Mouse (Mus musculus) liver, embryonic 16.5 days (tissue): Measurements from ENCODE around the gene Pex11a. TPM values are rescaled to one million over a fixed set of nuclear protein-coding genes. Genes with fewer than 3 reads are reported as not detected.

ENCODE experiments used
- ATAC-seq: fragments of 200-750 bp; cut with Nextera tagmentation; 2 replicates; pipeline ENCODE4 v1.8.0; 2017; ENCODE audit warnings: low read depth, mild to moderate bottlenecking, moderate number of reproducible peaks, moderate library complexity
- H3K27ac ChIP-seq: fragments of 300-500 bp; sonication (generic); 2 replicates; pipeline ENCODE4 v1.5.1; 2014; ENCODE audit warnings: mild to moderate bottlenecking, low read length
- H3K27me3 ChIP-seq: fragments of 300-500 bp; sonication (generic); 2 replicates; pipeline ENCODE4 v1.6.1; 2014; ENCODE audit warnings: low read depth, low read length, mixed read lengths; ENCODE audit not compliant: control insufficient read depth, insufficient read depth
- H3K36me3 ChIP-seq: fragments of 300-500 bp; sonication (generic); 2 replicates; pipeline ENCODE4 v1.6.1; 2014; ENCODE audit warnings: mild to moderate bottlenecking; ENCODE audit not compliant: control insufficient read depth, insufficient read depth
- H3K4me1 ChIP-seq: fragments of 300-500 bp; sonication (generic); 2 replicates; pipeline ENCODE4 v1.6.1; 2014; ENCODE audit warnings: low read depth, low read length, mixed read lengths; ENCODE audit not compliant: control insufficient read depth
- H3K4me2 ChIP-seq: fragments of 300-500 bp; sonication (generic); 2 replicates; pipeline ENCODE4 v1.6.1; 2014; ENCODE audit warnings: low read depth, low read length, mixed read lengths
- H3K4me3 ChIP-seq: fragments of 300-500 bp; sonication (generic); 2 replicates; pipeline ENCODE4 v1.5.1; 2014; ENCODE audit warnings: low read depth, mild to moderate bottlenecking, low read length
- H3K9ac ChIP-seq: fragments of 300-500 bp; sonication (generic); 2 replicates; pipeline ENCODE4 v1.6.1; 2014; ENCODE audit warnings: low read depth, low read length
- H3K9me3 ChIP-seq: fragments of 300-500 bp; sonication (generic); replicated peaks from 2 replicates; pipeline ENCODE4 v1.6.1; 2016; ENCODE audit warnings: low read length; ENCODE audit not compliant: control insufficient read depth
- WGBS: fragments of 180-500 bp; shearing (Covaris S2); extraction: QIAGEN DNeasy Blood & Tissue Kit; methylation state at CpG from one replicate; pipeline ENCODE4 v1.1.7; 2014; ENCODE audit not compliant: insufficient replicate concordance; 5-methylcytosine and 5-hydroxymethylcytosine counted together
- polyA plus RNA-seq: library from polyadenylated mRNA; unstranded; fragments of >200 nt; fragmentation: Nextera tagmentation; extraction: Ambion mirVana; gene quantifications from 2 replicates; pipeline ENCODE4 v1.2.1, GENCODE M21; 2015

Pex11a gene
- polyA plus RNA-seq, 1 experiment from 2014 or later: 4.9 TPM

GRCm38 (mm10) chr7:79765991-79766390 lies 23.1 kb upstream of the Pex11a start:
- WGBS: 40% methylated on average over 1 of the region's 1 CpGs
- H3K4me2 ChIP-seq: no peak overlapping the region
- H3K4me3 ChIP-seq: no peak overlapping the region
- no peak for ATAC-seq
- H3K9ac ChIP-seq: no peak overlapping the region
- no peaks in the 10 kb centered on the region for H3K27me3 ChIP-seq
- H3K4me1 ChIP-seq: no peaks in the 10 kb centered on the region
- H3K9me3 ChIP-seq: no peaks in the 10 kb centered on the region
- no peak overlapping the region for H3K27ac ChIP-seq
- H3K36me3 ChIP-seq: no peaks in the 10 kb centered on the region

- WGBS: 46% methylated on average over 8 of the region's 8 CpGs
- H3K27ac ChIP-seq: no peak overlapping the region
- no peak overlapping the region for H3K9ac ChIP-seq
- ATAC-seq: no peak
- H3K36me3 ChIP-seq: no peaks in the 10 kb centered on the region
- no peak overlapping the region for H3K4me2 ChIP-seq
- H3K27me3 ChIP-seq: no peaks in the 10 kb centered on the region
- H3K4me1 ChIP-seq: no peaks in the 10 kb centered on the region
- no peak overlapping the region for H3K4me3 ChIP-seq
- H3K9me3 ChIP-seq: no peaks in the 10 kb centered on the region
Observed at GRCm38 (mm10) chr7:79762106-79762505, 19.2 kb upstream of the Pex11a start.

GRCm38 (mm10) chr7:79761124-79761876 lies 18.4 kb upstream of the Pex11a start:
- Histone ChIP-seq H3K9me3 (no peaks in the 10 kb centered on the region), H3K27ac (no peak overlapping the region), H3K9ac (no peak overlapping the region), H3K36me3 (no peaks in the 10 kb centered on the region), H3K4me3 (no peak overlapping the region), H3K4me1 (no peaks in the 10 kb centered on the region), H3K4me2 (no peak overlapping the region), H3K27me3 (no peaks in the 10 kb centered on the region)
- ATAC-seq: no peak
- 47% methylated on average over 5 of the region's 5 CpGs for WGBS

GRCm38 (mm10) chr7:79759766-79760165 lies 16.8 kb upstream of the Pex11a start:
- Histone ChIP-seq H3K4me3 (no peak overlapping the region), H3K9ac (no peak overlapping the region), H3K9me3 (no peaks in the 10 kb centered on the region), H3K27ac (no peak overlapping the region), H3K36me3 (no peaks in the 10 kb centered on the region), H3K4me2 (no peak overlapping the region), H3K4me1 (no peaks in the 10 kb centered on the region), H3K27me3 (no peaks in the 10 kb centered on the region)
- ATAC-seq: no peak

- Histone ChIP-seq H3K4me2 (no peak overlapping the region), H3K27ac (no peak overlapping the region), H3K4me3 (no peak overlapping the region), H3K27me3 (no peaks in the 10 kb centered on the region), H3K4me1 (no peaks in the 10 kb centered on the region), H3K9ac (no peak overlapping the region), H3K36me3 (no peaks in the 10 kb centered on the region), H3K9me3 (no peaks in the 10 kb centered on the region)
- 40% methylated on average over 6 of the region's 6 CpGs for WGBS
- ATAC-seq: no peak
Observed at GRCm38 (mm10) chr7:79758176-79758575, 15.2 kb upstream of the Pex11a start.

GRCm38 (mm10) chr7:79756334-79756733 lies 13.4 kb upstream of the Pex11a start:
- 39% methylated on average over 2 of the region's 2 CpGs for WGBS

GRCm38 (mm10) chr7:79749511-79749910 lies 6.6 kb upstream of the Pex11a start:
- Histone ChIP-seq H3K9me3 (no peaks in the 10 kb centered on the region), H3K4me2 (no peak overlapping the region), H3K27me3 (no peaks in the 10 kb centered on the region), H3K9ac (no peak overlapping the region), H3K4me1 (no peaks in the 10 kb centered on the region), H3K27ac (no peak overlapping the region), H3K4me3 (no peak overlapping the region), H3K36me3 (no peaks in the 10 kb centered on the region)
- no peak for ATAC-seq
- 68% methylated on average over 6 of the region's 6 CpGs for WGBS

More at GRCm38 (mm10) chr7:79756334-79756733, 13.4 kb upstream of the Pex11a start:
- no peak for ATAC-seq
- Histone ChIP-seq H3K4me3 (no peak overlapping the region), H3K27me3 (no peaks in the 10 kb centered on the region), H3K9ac (no peak overlapping the region), H3K27ac (no peak overlapping the region), H3K4me1 (no peaks in the 10 kb centered on the region), H3K9me3 (no peaks in the 10 kb centered on the region), H3K4me2 (no peak overlapping the region), H3K36me3 (no peaks in the 10 kb centered on the region)

GRCm38 (mm10) chr7:79747659-79748058 lies 4.7 kb upstream of the Pex11a start:
- no peak for ATAC-seq
- no peaks in the 10 kb centered on the region for H3K9me3 ChIP-seq
- H3K4me1 ChIP-seq: peaks cover 4% of the 10 kb centered on the region
- no peak overlapping the region for H3K27ac ChIP-seq
- H3K27me3 ChIP-seq: no peaks in the 10 kb centered on the region
- H3K9ac ChIP-seq: no peak overlapping the region
- 43% methylated on average over 6 of the region's 6 CpGs for WGBS
- no peaks in the 10 kb centered on the region for H3K36me3 ChIP-seq
- no peak overlapping the region for H3K4me2 ChIP-seq
- H3K4me3 ChIP-seq: no peak overlapping the region

- Histone ChIP-seq H3K36me3 (no peaks in the 10 kb centered on the region), H3K27me3 (no peaks in the 10 kb centered on the region), H3K9me3 (no peaks in the 10 kb centered on the region), H3K4me1 (peaks cover 8% of the 10 kb centered on the region), H3K4me3 (no peak overlapping the region), H3K9ac (no peak overlapping the region), H3K27ac (no peak overlapping the region), H3K4me2 (no peak overlapping the region)
- 21% methylated on average over 5 of the region's 5 CpGs for WGBS
- no peak for ATAC-seq
Observed at GRCm38 (mm10) chr7:79744585-79744984, 1.7 kb upstream of the Pex11a start.
